12 mouse cellular contexts compared by ENCODE assay signal in the genomic region with DNA sequence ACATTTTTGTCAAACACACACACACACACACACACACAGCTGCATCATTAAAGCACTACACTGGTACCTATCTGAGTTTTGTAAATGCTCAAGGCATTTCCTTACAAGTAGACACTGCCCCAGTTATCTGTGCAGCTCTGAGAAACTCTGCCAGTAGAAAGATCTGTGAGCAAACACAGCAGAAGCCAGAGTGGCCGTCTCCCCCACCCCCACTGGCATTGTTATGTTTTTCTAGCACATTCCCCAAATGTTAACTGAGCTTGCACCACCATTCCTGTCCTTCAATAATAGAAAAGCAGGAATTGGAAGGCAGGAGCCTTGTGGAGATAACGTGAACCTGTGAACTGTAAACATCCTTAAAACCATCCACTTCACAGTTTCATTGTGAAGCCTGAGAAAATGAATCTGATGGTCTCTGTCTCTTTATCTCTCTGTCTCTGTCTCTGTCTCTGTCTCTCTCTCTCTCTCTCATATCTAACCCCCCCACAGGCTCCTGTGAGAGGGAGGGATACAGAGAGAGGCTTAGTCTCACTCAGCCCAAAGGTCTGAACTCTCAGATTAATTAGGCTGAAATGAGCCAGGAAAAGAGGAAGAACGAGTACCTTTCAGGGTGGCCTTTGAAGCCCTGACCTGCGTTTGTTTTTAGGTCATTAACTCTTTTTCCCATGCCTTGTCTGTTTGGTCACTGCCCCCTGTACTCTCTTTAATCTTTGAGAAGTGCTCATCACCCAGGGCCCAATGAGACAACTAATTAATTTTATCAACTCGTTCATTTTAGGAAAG. TPM values are rescaled to one million over a fixed set of nuclear protein-coding genes. Genes with fewer than 3 reads are reported as not detected.
DNase-seq lines count a peak whose midpoint lies in the region; ATAC-seq lines count a peak whose summit lies in the region.
"Had no signal": no experiment of that assay in that cellular context is flagged by ENCODE, and none has a peak within 500 bp of the region (broad histone marks: within the 10 kb centered on the region; RNA-seq: fewer than 3 reads in every experiment).

No protein-coding gene starts in this region.

- peaks cover 12% of the 10 kb centered on the region for H3K4me1 ChIP-seq in kidney, embryonic 16.5 days (ENCODE audit: insufficient read depth, low read length)
- H3K4me1 ChIP-seq: embryonic facial prominence, embryonic 15.5 days had no signal

- H3K4me3 ChIP-seq in kidney, embryonic 16.5 days (ENCODE audit: low read length), result no peak overlapping the region
- H3K4me3 ChIP-seq: embryonic facial prominence, embryonic 15.5 days; lung, embryonic 15.5 days had no signal

- peak overlapping the region; percentile 50; the same call in 1 of the 2 replicates for H3K27ac ChIP-seq in kidney, embryonic 16.5 days (ENCODE audit: low read length)
- H3K27ac ChIP-seq: embryonic facial prominence, embryonic 15.5 days; lung, embryonic 15.5 days had no signal

- H3K4me2 ChIP-seq in kidney, embryonic 16.5 days (replicated peaks; ENCODE audit: low read depth, low read length), result no peak overlapping the region
- H3K4me2 ChIP-seq: embryonic facial prominence, embryonic 15.5 days; lung, embryonic 15.5 days had no signal

- 9% methylated on average over 5 of the region's 5 CpGs for WGBS in kidney, embryonic 16.5 days

- no peaks in the 10 kb centered on the region for H3K9me3 ChIP-seq in kidney, embryonic 16.5 days (ENCODE audit: low read length)
- H3K9me3 ChIP-seq: embryonic facial prominence, embryonic 15.5 days; lung, embryonic 15.5 days had no signal

- peak; percentile 37 for DNase-seq in ovary, adult 18-20 months (ENCODE audit: low spot score)
- no peak for DNase-seq in ovary, postnatal 14 days (ENCODE audit: low spot score)
- DNase-seq in heart, adult 9 months (ENCODE audit: low spot score in 2 of 2), result peak; percentile 31 to 35
- DNase-seq in lung, postnatal 4 days, result peak; percentile 22 to 38
- DNase-seq in left cerebral cortex, adult 18-20 months (ENCODE audit: low spot score in 2 of 2), result no peak
- no peak for DNase-seq in c-Kit-positive CD71-positive TER-119-positive erythroid progenitor cells, embryonic 14.5 days (ENCODE audit: low spot score)
- DNase-seq in spleen, postnatal 10 days (ENCODE audit: low spot score in 2 of 2), result no peak
- DNase-seq: adrenal gland, adult 2 months had no signal

- no peaks in the 10 kb centered on the region for H3K27me3 ChIP-seq in kidney, embryonic 16.5 days (ENCODE audit: insufficient read depth, low read length)
- H3K27me3 ChIP-seq: embryonic facial prominence, embryonic 15.5 days; lung, embryonic 15.5 days had no signal

- no peaks in the 10 kb centered on the region for H3K36me3 ChIP-seq in kidney, embryonic 16.5 days (ENCODE audit: insufficient read depth, low read length)
- H3K36me3 ChIP-seq: embryonic facial prominence, embryonic 15.5 days; lung, embryonic 15.5 days had no signal

- no peak overlapping the region for H3K9ac ChIP-seq in kidney, embryonic 16.5 days (replicated peaks; ENCODE audit: low read length)
- H3K9ac ChIP-seq: embryonic facial prominence, embryonic 15.5 days; lung, embryonic 15.5 days had no signal

- ATAC-seq in kidney, embryonic 16.5 days (ENCODE audit: low FRiP score, low TSS enrichment), result peak; percentile 64; the same call in 1 of the 2 replicates

RNA-seq across cellular contexts. Expression of a gene that starts 3.8 kb away (rescaled TPM):
- 1.4 TPM in 2 replicates for polyA plus RNA-seq in kidney, embryonic 16.5 days (2015; fragmentation: Nextera tagmentation; extraction: Ambion mirVana)
- not detected for total RNA-seq in left cerebral cortex, adult 18-20 months (2021)
- total RNA-seq: left cerebral cortex, adult 8-10 months had no signal
- polyA plus RNA-seq: embryonic facial prominence, embryonic 15.5 days had no signal

Comparison
In these comparisons a context has a peak if more than half of its experiments do, and no peak if none do; other contexts are left out.
1. DNase-seq: peak in ovary, adult 18-20 months (single experiment), heart, adult 9 months (2 of 2) and lung, postnatal 4 days (2 of 2); none in ovary, postnatal 14 days (single experiment), left cerebral cortex, adult 18-20 months (0 of 2), c-Kit-positive CD71-positive TER-119-positive erythroid progenitor cells, embryonic 14.5 days (single experiment) and spleen, postnatal 10 days (0 of 2).